Mouse (Mus musculus): ENCODE measurements around the gene Fam189b.
"Not testable (repeated sequence)": the region's sequence is repeated elsewhere in the genome, so short reads cannot be mapped to it uniquely, and the experiment has no call there.

Gene Fam189b

DNA sequence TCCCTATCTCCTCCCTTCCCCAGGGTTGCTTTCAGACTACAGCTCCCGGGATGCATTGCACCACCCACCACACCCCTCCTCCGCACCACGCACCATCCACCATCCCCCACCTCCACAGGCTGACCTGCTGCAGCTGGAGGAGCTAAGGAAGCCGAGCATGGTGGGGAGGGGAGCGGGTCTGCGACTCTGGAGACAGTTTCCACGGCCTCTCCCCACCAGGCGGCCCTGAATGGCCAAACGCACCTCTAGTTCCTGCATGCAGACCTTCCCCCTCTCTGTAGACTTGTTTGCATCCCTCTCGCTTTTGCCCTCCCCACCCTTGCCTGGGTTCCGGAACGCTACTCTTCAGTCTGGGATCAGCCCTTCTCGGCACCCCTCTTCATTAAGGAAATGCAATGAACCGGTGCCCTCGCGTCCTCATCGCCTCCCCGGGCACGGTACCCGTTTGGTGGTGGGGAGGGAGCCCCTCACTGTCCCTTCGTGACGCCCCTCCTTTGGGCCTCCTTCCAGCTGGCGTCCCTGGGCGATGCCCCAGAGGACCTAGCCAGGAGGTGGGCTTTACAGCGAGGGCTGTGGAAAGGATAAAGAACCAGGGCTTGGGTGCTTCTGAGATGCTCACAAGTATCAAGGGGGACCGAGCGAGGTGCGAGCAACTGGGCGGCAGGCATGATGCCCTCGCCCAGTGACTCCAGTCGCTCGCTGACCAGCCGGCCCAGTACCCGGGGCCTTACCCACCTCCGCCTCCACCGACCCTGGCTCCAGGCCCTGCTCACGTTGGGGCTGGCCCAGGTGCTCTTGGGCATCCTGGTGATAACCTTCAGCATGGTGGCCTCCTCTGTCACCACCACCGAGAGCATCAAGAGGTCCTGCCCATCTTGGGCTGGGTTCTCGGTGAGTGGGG, at the start of gene Fam189b:
Gene Fam189b (plus strand): TSS at position 86 of the 901 bp plus-strand sequence.
- DNase-seq (ENCODE audit: low spot score in 2 of 2): peak; percentile 90 to 92

DNA sequence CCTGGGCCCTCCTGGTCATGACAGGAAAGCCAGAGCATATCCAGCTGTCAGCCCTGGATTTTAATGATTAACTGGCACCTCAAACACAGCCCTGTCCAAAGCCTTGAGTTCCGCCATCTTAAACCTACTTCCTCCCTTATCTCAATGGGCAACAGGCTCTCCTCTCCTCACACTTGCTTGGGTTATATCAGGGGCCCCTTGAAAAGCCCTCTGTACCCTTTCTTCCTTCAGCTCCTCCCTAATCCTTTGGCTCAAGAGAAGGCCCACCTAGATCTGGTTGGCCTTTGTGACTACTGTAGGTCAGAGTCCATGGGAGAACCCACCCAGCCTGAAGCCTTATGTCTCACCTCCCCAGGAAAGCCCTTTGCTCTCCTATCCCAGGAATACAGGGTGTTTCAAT, 49.2 kb upstream of the Fam189b start:
- DNase-seq (ENCODE audit: low spot score in 2 of 2): no peak

DNA sequence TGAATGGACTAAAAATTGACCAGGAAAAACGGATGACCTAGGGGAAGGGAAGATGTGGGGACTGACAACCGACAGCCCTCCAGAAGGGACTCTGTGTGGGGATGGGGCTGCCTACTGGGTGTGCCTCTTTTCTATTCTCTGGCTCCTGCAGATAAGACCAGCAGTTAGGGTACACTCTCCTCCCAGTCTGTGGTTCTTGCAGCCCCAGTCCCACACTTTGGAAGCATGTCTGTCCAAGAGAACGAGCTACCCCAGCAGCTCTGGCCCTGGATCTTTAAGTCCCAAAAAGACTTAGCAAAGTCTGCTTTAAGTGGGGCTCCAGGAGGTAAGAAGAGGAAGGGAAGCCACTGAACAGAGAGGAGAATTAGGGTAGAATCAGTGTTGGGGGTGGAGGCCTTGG, 47.0 kb upstream of the Fam189b start, which contains the start of gene Pklr:
Gene Pklr (plus strand): TSS at position 185 of the 400 bp plus-strand sequence.
- DNase-seq (ENCODE audit: low spot score in 2 of 2): no peak

DNA sequence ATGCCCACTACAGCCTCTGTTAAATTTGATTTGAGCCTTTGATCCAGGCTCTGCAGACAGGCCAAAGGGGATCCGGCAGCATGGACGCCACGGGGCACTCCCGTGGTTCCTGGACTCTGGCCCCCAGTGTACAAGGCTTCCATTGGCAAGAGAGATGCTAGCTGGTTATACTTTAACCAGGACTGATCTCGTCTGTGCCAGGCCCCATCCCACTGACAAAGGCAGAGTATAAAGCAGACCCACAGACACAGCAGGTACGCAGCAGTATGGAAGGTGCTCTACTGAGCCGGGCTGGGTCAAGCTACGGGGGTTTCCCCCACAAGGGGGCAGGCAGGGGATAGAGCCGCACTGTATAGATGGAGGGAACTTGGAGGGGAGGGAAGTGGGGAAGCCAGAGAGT, 46.6 kb upstream of the Fam189b start:
- DNase-seq (ENCODE audit: low spot score in 2 of 2): no peak

DNA sequence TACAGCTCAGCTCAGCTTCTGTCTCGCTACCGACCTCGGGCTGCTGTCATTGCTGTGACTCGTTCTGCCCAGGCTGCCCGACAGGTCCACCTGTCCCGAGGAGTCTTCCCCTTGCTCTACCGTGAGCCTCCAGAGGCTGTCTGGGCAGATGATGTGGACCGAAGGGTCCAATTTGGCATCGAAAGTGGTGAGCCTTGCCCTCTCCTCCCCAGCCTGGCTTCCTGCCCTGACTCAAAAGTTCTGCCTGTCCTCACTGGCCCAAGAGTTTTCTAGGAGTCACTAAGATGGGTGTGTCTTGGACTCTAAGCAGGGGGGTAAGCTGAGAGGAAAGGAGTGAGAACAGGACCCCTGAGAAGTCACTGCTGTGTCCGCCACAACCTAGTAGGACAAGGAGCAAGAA, 38.1 kb upstream of the Fam189b start:
- no peak for DNase-seq (ENCODE audit: low spot score in 2 of 2)

DNA sequence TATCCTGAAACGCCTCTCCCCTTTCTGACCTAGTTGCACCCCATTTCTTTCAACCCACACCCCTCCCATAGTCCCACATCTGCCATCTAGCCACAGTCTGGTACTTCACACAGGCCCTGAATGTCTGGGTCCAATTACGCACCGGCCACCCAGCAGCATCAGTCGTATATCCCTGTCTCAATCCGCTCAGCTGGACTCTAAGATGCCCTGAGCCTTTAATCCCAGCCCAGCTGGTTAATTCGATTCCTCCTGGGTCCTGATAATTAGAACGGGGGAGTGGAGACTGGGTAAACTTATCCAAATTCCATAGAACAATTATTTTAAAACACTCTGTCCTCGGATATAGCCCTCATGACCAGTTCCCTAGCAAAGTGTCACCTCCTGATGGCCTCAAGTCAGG, 37.4 kb upstream of the Fam189b start:
- no peak for DNase-seq (ENCODE audit: low spot score in 2 of 2)

DNA sequence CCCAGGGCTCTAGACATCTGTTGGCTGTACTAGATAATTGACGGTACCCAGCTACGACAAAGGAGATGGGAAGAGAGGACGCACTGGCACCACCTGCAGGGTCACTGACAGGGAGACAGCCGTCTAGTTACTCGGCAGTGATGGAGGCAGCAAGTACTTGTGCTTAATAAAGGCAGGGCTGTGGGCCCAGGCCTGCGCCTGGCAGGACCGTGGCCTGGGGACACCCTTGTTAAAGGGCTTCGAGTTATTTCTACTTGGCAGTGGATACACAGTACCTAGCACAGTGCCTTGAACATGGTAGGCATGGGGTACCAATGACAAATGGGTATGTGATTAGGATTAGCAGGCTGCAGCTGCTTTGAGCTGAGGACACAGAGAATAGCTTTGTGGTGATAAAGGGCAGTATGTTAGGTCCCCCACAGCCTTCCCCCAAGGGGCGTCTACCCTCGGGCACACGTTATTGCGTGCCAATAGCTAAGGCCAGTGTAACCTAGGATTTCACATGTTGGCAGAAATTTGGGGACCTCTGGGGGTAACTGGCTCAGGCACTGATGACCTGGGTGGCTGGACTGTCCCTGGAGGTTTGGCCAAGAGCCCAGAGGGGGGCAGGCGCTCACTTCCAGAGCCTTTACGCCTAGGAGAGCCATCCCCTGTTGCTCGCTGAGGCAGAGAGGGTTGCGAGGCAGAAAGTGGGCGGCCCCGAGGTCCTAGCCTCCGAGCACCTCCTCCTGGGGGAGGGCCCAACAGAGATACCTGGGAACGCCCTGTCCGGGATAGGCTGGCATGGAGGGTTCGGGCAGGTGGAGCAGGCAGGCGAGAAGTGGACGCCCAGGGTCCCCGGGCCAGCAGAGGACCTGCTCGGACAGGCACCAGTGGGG, 35.6 kb upstream of the Fam189b start:
- DNase-seq (ENCODE audit: low spot score in 2 of 2): no peak

DNA sequence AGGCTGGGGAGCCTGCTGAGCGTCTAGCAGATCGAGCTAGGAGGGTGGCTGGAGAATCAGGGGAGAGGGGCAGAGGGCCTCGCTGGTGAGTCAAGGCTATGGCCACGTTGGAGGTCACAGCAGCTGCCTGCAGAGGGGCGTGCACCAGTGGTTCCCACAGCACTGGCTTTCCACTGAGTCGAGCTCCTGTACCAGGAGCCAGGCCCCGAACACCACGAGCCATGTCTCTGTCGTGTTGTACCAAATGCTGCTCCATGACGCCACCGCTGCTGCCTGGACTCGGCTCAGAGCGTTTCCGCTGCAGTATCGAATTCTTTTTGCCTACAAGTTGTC, 35.0 kb upstream of the Fam189b start:
- no peak for DNase-seq (ENCODE audit: low spot score in 2 of 2)

DNA sequence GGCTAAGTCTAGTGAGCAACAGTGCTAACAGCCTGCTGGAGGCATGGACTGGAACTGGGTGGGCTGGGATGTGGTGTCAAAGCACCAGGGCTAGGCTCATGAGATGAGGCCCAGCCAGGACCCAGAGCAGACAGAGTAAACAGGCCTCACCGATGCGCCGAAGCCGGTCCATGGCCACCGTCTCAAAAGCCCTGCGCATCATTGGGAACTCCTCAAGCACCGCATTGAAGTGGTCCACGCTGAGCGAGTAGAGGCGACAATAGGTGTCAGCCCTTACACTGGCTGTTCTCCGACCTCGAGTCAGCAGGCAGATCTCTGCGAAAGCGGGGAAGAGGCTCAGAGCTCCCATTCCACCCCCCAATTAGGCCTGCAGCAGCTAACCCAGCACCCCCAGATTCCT, 34.4 kb upstream of the Fam189b start:
- no peak for DNase-seq (ENCODE audit: low spot score in 2 of 2)

DNA sequence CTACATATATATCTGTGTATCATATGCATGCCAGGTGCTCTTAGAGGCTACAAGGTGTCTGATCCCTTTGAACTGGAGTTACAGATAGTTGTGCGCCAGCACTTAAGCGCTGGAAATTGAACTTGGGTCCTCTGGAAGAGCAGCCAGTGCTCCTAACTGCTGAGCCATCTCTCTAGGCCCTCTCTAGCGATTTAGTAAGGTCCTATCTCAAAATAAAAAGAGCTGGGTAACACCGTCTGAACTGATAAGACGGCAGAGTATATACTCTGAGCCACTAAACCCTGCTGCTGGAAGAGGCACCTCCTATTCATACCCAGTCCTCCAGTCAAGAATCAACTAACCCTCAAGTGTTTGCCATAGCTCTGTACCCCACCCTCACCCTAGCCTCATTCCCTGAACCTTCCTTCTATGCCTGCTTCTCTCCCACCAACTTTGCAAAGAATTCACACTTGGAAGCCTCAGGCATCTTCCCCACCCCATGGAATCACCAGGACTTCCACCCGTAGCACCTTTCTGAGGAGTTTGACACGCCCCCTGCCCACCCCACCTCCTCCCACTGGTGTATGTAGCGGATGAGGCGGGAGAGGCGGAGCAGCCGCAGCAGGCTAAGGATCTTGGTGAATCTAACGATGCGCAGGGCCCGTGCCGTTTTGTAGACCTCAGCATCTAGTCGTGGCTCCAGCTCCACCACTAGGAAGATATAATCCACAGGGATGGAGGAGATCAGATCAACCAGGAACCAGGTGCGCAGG, 30.7 kb upstream of the Fam189b start:
- DNase-seq (ENCODE audit: low spot score in 2 of 2): no peak

DNA sequence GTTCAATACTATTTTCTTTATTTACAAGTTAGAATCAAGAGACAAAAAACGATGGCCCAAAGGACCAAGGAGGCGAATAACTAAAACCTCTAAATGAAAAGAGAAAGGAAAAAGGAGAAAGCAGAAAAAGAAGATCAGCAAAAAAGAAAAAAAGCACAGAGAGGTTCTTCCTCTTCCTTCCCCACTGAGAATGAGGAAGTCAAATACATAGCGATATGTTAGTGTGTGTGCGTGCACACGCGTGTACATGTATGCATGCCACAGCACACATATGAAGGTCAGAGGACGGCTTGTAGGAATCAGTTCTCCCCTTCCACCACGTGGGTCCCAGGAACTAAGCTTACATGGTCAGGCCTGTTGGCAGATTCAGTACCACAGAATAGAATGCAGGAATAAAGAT, 26.0 kb upstream of the Fam189b start:
- no peak for DNase-seq (ENCODE audit: low spot score in 2 of 2)

DNA sequence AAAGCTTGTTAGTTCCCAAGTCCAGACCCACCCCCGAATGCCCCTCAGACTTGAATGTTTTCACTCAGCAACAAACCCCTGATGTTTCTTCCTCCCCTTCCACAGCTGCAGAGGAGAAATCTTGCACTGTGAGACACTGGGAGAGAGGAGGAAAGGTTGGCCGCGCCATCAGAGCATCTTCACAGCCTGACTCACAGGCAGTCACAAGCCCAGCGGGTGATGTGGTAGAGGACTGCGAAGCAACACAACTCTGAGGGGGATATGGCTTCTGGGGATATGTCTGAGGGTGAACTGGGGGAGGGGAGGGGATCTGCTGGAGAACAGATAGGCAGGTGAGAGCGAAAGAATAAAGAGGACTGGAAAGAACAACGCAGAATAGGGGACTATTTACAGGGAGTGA, 24.3 kb upstream of the Fam189b start:
- DNase-seq (ENCODE audit: low spot score in 2 of 2): peak; percentile 36 to 47

DNA sequence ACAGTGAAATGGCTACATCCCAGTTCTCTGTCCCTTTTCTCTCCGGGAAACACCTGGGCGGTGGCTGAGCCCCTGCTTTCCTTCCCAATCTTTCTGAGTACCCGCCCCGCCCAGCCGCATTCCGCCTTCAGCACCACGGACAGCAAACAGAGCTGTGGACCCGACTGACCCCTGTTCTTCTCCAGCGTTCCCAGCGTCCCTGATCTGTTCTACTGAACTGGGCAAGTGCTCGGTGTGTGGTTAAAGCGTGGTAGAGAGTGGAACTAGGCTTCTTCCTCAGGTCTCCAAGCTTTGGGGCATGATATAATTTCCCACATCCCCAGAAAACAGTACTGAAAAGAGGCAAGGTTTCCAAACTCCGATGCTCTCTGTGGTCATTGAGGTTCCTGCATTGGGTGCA, 23.7 kb upstream of the Fam189b start:
- DNase-seq (ENCODE audit: low spot score in 2 of 2): peak in 1 of 2 experiments; percentile 21

DNA sequence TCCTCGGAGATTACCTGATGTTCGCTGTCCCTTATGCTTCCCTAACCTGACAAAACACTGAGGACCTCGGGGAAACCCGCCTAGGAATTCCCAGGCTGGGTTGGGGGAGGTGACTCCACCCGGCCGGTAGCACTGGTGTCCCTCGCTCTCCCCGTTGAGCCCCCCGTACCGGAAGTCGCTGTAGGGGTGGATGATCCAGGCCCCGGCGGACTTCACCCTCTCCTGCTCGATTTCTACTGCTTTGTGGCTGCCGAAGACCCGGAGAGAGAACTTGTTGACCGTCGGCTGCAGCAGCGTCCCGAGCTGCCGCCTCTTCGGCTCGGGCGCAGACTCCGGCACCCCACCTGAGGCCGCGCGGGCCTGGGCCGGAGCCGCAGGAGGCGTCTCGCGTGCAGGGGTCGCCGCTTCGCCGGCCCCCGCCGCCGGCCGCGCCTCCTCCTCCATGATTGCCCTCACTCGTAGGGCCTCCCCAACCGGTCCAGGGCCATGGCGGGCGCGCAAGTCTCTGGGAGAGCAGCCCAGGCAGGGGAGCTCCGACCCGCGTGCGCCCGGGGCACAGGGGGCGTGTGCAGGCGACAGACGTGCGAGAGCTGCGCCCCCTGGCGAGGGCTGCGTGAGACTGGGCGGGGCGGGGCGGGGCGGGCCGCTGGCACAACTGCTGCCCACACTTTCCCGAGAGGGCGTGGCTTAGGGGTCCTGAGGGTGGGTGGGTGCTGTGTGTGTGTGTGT, 23.2 kb upstream of the Fam189b start, which contains the start of gene Hcn3:
Gene Hcn3 (minus strand): TSS at position 581 of the 729 bp plus-strand sequence.
- peak; percentile 34 to 37 for DNase-seq (ENCODE audit: low spot score in 2 of 2)

DNA sequence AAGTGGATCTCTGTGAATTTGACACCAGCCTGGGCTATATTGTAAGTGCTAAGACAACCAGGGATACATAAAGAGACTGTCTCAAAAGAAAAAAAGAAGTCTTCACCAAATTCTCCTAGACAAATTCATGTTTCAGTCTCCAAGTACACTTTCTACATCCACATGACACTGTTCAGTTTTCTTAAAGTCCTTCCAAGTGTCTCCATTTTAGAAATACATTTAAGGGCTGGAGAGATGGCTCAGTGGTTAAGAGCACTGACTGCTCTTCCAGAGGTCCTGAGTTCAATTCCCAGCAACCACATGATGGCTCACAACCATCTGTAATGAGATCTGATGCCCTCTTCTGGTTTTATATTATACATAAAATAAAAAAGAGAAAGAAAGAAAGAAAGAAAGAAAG, 21.7 kb upstream of the Fam189b start:
- not testable (repeated sequence) for DNase-seq (ENCODE audit: low spot score in 2 of 2)

DNA sequence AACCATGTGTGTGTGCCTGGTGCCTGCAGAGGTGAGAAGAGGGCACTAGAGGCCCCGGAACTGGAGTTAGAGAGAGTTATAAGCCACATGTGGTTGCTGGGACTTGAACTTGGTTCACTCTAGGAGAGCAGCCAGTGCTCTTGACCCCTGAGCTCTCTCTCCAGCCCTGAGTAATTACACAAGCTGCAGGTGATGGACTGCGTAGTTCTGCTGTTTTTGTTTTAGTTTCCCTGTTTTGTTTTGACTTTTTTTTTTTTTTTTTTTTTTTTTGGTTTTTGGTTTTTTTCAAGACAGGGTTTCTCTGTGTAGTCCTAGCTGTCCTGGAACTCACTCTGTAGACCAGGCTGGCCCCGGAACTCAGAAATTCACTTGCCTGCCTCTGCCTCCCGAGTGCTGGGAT, 21.2 kb upstream of the Fam189b start:
- no peak for DNase-seq (ENCODE audit: low spot score in 2 of 2)

DNA sequence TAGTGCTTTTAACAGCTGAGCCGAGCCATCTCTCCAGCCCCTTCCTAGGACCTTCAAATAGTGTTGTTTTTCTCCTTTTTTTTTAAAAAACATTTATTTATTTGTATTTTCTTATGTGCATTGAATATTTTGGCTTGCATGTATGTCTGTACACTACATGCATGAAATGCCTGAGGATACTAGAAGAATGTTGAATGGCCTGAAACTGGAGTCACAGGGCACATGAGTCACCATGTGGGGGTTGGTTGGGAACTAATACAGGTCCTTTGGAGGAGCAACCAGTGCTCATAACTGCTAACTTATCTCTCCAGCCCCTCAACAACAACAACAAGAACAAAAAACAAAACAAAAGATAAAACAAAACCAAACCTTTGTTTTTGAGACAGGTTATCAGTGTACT, 19.8 kb upstream of the Fam189b start:
- no peak for DNase-seq (ENCODE audit: low spot score in 2 of 2)

DNA sequence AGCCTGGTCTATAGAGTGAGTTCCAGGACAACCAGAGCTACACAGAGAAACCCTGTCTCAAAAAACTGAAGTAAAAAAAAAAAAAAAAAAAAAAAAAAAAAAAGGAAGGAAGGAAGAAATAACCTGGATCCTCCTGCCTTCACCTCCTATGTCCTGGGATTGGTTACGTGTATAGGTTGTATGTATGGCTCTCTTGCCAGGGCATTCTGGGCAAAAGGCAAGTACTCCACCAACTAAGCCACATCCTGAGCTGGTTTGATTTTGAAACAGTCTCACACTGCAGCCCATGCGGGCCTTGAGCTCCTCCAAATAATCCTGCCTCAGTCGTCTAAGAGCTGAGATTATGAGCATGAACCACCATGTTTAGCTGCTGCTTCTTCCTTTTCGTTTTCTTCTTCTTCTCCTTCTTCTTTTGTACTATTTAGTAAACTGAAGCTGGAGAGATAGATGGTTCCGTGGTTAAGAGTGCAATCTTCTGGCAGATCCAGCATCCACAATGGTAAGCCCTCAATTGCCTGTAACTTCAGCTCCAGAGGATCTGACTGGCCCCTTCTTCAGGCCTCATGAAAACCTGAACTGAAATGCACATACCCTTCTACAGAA, 19.2 kb upstream of the Fam189b start:
- DNase-seq (ENCODE audit: low spot score in 2 of 2): no peak

DNA sequence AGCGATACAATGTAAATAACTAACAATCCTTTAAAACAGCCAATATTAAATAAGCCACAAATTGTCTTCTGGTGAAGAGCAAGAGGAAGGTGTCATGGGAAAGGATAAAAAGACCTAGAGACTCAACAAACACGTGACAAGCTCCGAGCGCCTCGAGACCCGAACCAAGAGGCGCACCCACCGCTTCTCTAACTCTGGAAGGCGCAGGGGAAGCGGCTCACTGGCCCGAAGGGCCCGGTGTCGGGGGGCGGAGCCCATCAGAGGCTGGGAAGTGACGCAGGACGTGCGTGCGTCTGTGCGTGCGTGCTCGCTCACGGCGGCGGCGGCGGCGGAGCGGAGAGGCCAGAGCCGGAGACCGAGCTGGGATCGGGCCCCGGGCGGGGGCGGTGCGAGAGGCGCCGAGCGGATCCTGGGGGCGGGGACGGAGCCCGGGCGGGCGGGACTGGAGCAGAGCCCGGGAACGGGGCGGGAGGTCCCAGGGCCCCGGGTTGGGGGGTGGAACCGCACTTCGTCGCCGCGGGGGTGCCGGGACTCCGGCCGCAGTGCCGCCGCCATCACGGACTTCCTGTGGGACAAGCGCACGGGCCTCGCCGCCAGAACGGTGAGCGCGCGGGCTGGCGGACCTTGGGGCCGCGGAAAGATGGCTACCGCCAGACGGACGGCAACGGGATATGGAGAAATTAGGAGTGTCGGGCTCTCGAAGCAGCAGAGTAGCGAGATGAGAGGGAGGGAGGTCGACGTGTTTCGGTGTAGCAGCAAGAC, 18.3 kb upstream of the Fam189b start, which contains the start of gene Clk2:
Gene Clk2 (plus strand): TSS at position 290 of the 762 bp plus-strand sequence.
- DNase-seq (ENCODE audit: low spot score in 2 of 2): peak; percentile 92 to 95
